Mouse (Mus musculus): ENCODE results near the gene Gm4131.

DNA sequence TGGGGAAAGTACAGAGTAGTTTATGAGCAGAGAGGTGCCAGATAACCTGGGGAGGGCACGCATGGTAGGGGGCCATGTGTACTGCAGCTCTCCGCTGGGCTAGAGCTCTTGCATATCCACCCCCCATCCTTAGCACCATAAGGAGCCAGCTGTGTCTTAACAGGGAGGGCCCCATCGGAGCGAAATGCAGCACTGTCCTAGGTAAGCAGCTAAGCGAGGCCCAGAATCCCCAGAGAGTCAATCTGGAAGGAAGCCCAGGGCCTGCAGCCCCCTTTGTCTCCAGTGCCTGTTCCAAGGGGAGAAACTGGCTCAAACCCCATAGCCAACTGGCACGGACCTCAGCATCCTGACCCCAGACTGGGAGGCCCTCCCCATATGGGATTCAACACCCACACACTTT, 87.3 kb downstream of the Gm4131 start:
- TF ChIP-seq CTCF (IDR thresholded peaks at IDR 0.05) (no peak), EP300 (IDR thresholded peaks at IDR 0.05) (no peak)

Measured in lung, postnatal 0 days (tissue).